Mouse (Mus musculus) kidney, embryonic 15.5 days (tissue): ENCODE results near the gene 8030474K03Rik. TPM values are rescaled to one million over a fixed set of nuclear protein-coding genes. Genes with fewer than 3 reads are reported as not detected.

Source experiments
- ATAC-seq: fragments of 200-750 bp; cut with Nextera tagmentation; replicated peaks from 2 replicates; pipeline ENCODE4 v1.8.0; 2017; ENCODE audit warnings: moderate TSS enrichment; ENCODE audit not compliant: low FRiP score
- H3K27ac ChIP-seq: fragments of 300-500 bp; sonication (generic); 2 replicates; pipeline ENCODE4 v1.5.1; 2015; ENCODE audit warnings: mild to moderate bottlenecking, inconsistent platforms
- H3K27me3 ChIP-seq: fragments of 300-500 bp; sonication (generic); 2 replicates; pipeline ENCODE4 v1.6.1; 2015; ENCODE audit warnings: inconsistent platforms
- H3K36me3 ChIP-seq: fragments of 300-500 bp; sonication (generic); 2 replicates; pipeline ENCODE4 v1.6.1; 2015; ENCODE audit warnings: inconsistent platforms
- H3K4me1 ChIP-seq: fragments of 300-500 bp; sonication (generic); 2 replicates; pipeline ENCODE4 v1.6.1; 2015; ENCODE audit warnings: inconsistent platforms
- H3K4me2 ChIP-seq: fragments of 300-500 bp; sonication (generic); 2 replicates; pipeline ENCODE4 v1.6.1; 2015; ENCODE audit warnings: moderate library complexity, mild to moderate bottlenecking, inconsistent platforms
- H3K4me3 ChIP-seq: fragments of 300-500 bp; sonication (generic); replicated peaks from 2 replicates; pipeline ENCODE4 v1.5.1; 2015; ENCODE audit warnings: mild to moderate bottlenecking, inconsistent platforms
- H3K9ac ChIP-seq: fragments of 300-500 bp; sonication (generic); 2 replicates; pipeline ENCODE4 v1.6.1; 2015; ENCODE audit warnings: mild to moderate bottlenecking, inconsistent platforms
- H3K9me3 ChIP-seq: fragments of 300-500 bp; sonication (generic); replicated peaks from 2 replicates; pipeline ENCODE4 v1.6.1; 2016; ENCODE audit warnings: inconsistent platforms
- WGBS: fragments of 180-500 bp; shearing (Covaris S2); methylation state at CpG from one replicate; pipeline ENCODE4 v1.1.7; 2015; ENCODE audit warnings: mixed read lengths; 5-methylcytosine and 5-hydroxymethylcytosine counted together
- polyA plus RNA-seq: library from polyadenylated mRNA; unstranded; fragments of >200 nt; fragmentation: Nextera tagmentation; extraction: Ambion mirVana; gene quantifications from 2 replicates; pipeline ENCODE4 v1.2.1, GENCODE M21; 2015

Gene 8030474K03Rik
- 0.36 TPM in 2 replicates for polyA plus RNA-seq

DNA sequence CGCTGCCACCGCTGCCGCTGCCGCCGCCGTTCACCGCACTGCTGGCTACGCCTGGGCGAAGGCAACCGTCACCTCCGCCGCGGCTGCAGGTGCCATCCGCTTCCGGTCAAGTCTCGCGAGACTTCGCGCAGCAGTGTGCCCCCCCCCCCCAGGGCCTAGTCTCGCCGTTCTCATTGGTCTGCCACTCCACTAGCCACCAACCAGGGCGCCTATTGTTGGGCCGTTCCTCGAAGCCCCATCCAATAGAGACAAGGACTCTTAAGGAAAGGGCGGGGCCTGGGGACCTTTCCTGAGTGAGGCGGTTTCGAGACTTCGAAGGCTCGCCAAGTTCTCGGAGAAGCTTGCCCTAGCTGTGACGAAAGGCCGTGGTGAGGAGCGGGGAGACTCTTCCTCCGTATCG lies at the start of gene 8030474K03Rik, which contains the start of gene Gm4779:
Gene 8030474K03Rik, plus strand, starts transcription at position 315 of the 400 bp plus-strand sequence.
Gene Gm4779, minus strand, starts transcription at position 82 of the 400 bp plus-strand sequence.
- Histone ChIP-seq H3K27ac (no peak within 1 kb of the TSS), H3K9me3 (no peaks in the 10 kb centered on the region; the same call in 1 of the 2 replicates), H3K27me3 (peaks cover 5% of the 10 kb centered on the region; the same call in 1 of the 2 replicates), H3K4me1 (no peaks in the 10 kb centered on the region), H3K36me3 (no peaks in the 10 kb centered on the region), H3K4me3 (no peak within 1 kb of the TSS), H3K9ac (no peak within 1 kb of the TSS), H3K4me2 (no peak within 1 kb of the TSS)
- WGBS: 94% methylated on average over 33 of the region's 35 CpGs
- no peak for ATAC-seq

- ATAC-seq: no peak
- Histone ChIP-seq H3K9me3 (no peaks in the 10 kb centered on the region), H3K4me2 (no peak overlapping the region), H3K27me3 (peaks cover 24% of the 10 kb centered on the region), H3K9ac (no peak overlapping the region), H3K36me3 (no peaks in the 10 kb centered on the region), H3K27ac (no peak overlapping the region), H3K4me3 (no peak overlapping the region), H3K4me1 (no peaks in the 10 kb centered on the region)
- 71% methylated on average over 4 of the region's 4 CpGs for WGBS
Measured at GRCm38 (mm10) chrX:101750144-101750543, 44.3 kb upstream of the 8030474K03Rik start.

DNA sequence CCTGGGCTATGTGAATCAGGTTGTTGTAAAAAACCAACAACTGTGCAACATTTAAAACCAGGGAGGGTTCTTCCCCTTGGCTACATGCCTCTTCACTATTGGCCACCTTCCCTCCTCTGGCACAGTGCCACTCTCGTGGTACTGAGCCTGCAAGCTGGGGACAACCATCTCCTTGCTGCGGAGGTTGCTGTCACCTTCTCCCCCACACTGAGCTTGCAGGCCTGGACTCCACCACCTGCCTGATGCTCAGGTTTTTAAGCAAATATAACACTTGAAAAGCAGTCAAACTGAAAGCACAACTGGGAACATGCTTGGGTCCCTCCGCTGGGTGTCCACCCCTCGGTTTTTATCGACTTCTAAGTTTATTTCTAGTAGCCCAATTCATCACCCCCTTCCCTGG lies 40.0 kb upstream of the 8030474K03Rik start:
- H3K27me3 ChIP-seq: peaks cover 28% of the 10 kb centered on the region
- H3K4me3 ChIP-seq: no peak overlapping the region
- H3K4me1 ChIP-seq: no peaks in the 10 kb centered on the region
- H3K27ac ChIP-seq: no peak overlapping the region
- no peak overlapping the region for H3K9ac ChIP-seq
- WGBS: 65% methylated on average over 5 of the region's 5 CpGs
- no peak for ATAC-seq
- H3K4me2 ChIP-seq: no peak overlapping the region
- H3K36me3 ChIP-seq: no peaks in the 10 kb centered on the region
- no peaks in the 10 kb centered on the region for H3K9me3 ChIP-seq

- Histone ChIP-seq H3K36me3 (no peaks in the 10 kb centered on the region), H3K4me1 (no peaks in the 10 kb centered on the region), H3K27ac (no peak overlapping the region), H3K9me3 (no peaks in the 10 kb centered on the region), H3K9ac (no peak overlapping the region), H3K4me2 (no peak overlapping the region), H3K4me3 (no peak overlapping the region), H3K27me3 (peaks cover 25% of the 10 kb centered on the region; the same call in 1 of the 2 replicates)
- WGBS: 87% methylated on average over 5 of the region's 5 CpGs
- no peak for ATAC-seq
Measured at GRCm38 (mm10) chrX:101764621-101765020, 29.8 kb upstream of the 8030474K03Rik start.

DNA sequence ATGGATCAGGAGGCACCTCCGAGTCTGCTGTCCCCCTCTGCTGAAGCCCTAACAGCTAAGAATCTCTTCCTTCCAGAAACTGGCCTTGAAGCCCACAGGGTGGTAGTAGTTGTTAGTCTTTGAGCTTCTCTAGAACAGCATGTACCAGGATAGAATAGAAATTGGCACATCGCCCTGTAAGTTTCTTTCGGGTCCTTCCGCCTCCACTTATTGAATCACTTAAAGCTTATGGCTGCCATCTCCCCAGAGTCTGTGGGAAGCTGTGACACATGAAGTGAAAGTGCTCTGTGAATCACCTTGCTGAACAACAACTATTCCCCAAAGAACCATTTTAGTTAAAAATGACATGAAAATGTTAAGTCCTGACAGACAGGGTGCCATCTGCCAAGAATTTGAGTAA lies 29.3 kb upstream of the 8030474K03Rik start:
- no peak overlapping the region for H3K27ac ChIP-seq
- no peaks in the 10 kb centered on the region for H3K9me3 ChIP-seq
- peaks cover 22% of the 10 kb centered on the region for H3K27me3 ChIP-seq
- no peak overlapping the region for H3K9ac ChIP-seq
- WGBS: 82% methylated on average over 4 of the region's 4 CpGs
- H3K4me2 ChIP-seq: no peak overlapping the region
- no peak overlapping the region for H3K4me3 ChIP-seq
- no peaks in the 10 kb centered on the region for H3K36me3 ChIP-seq
- ATAC-seq: no peak
- H3K4me1 ChIP-seq: no peaks in the 10 kb centered on the region

GRCm38 (mm10) chrX:101767280-101767679 lies 27.2 kb upstream of the 8030474K03Rik start:
- no peak overlapping the region for H3K27ac ChIP-seq
- H3K4me3 ChIP-seq: no peak overlapping the region
- 71% methylated on average over 7 of the region's 7 CpGs for WGBS
- no peaks in the 10 kb centered on the region for H3K9me3 ChIP-seq
- peaks cover 27% of the 10 kb centered on the region for H3K27me3 ChIP-seq
- ATAC-seq: no peak
- H3K4me2 ChIP-seq: no peak overlapping the region
- H3K36me3 ChIP-seq: no peaks in the 10 kb centered on the region
- no peaks in the 10 kb centered on the region for H3K4me1 ChIP-seq
- no peak overlapping the region for H3K9ac ChIP-seq

- H3K4me1 ChIP-seq: no peaks in the 10 kb centered on the region
- no peaks in the 10 kb centered on the region for H3K36me3 ChIP-seq
- no peak for ATAC-seq
- no peaks in the 10 kb centered on the region for H3K9me3 ChIP-seq
- no peak overlapping the region for H3K4me3 ChIP-seq
- H3K27ac ChIP-seq: no peak overlapping the region
- WGBS: 67% methylated on average over 2 of the region's 2 CpGs
- no peak overlapping the region for H3K4me2 ChIP-seq
- H3K9ac ChIP-seq: no peak overlapping the region
- H3K27me3 ChIP-seq: peaks cover 39% of the 10 kb centered on the region
Measured at GRCm38 (mm10) chrX:101769478-101769877, 25.0 kb upstream of the 8030474K03Rik start.

GRCm38 (mm10) chrX:101770307-101770706 lies 24.1 kb upstream of the 8030474K03Rik start:
- H3K4me2 ChIP-seq: no peak overlapping the region
- WGBS: 46% methylated on average over 3 of the region's 3 CpGs
- no peak overlapping the region for H3K4me3 ChIP-seq
- H3K27me3 ChIP-seq: peaks cover 39% of the 10 kb centered on the region
- ATAC-seq: no peak
- H3K27ac ChIP-seq: no peak overlapping the region
- no peaks in the 10 kb centered on the region for H3K9me3 ChIP-seq
- H3K36me3 ChIP-seq: no peaks in the 10 kb centered on the region
- H3K4me1 ChIP-seq: no peaks in the 10 kb centered on the region
- no peak overlapping the region for H3K9ac ChIP-seq

GRCm38 (mm10) chrX:101772035-101772434 lies 22.4 kb upstream of the 8030474K03Rik start:
- Histone ChIP-seq H3K27me3 (peaks cover 32% of the 10 kb centered on the region), H3K36me3 (no peaks in the 10 kb centered on the region), H3K4me3 (no peak overlapping the region), H3K9ac (no peak overlapping the region), H3K4me1 (no peaks in the 10 kb centered on the region), H3K27ac (no peak overlapping the region), H3K4me2 (no peak overlapping the region), H3K9me3 (no peaks in the 10 kb centered on the region)
- WGBS: 45% methylated on average over 5 of the region's 5 CpGs
- ATAC-seq: no peak

DNA sequence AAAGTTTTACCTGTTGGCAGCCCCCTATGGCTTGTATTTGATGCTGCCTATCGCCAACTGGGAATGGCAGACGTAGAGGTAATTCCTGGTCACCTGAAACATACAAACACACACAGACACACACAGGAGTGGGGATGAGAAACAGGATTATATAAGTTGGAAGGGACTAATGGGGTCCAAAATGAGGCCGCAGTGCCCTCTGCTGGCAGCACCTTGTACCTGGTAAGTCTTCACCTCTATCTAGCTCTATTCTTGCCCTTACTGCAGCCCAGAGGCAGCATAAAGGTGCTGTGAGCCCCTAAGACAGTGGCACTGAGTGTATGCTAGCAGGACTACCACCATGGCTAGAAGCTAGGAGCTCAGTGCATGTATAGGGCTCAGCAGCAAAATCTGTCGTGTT lies 2.9 kb upstream of the 8030474K03Rik start:
- no peaks in the 10 kb centered on the region for H3K4me1 ChIP-seq
- no peaks in the 10 kb centered on the region for H3K36me3 ChIP-seq
- H3K4me3 ChIP-seq: no peak overlapping the region
- no peak overlapping the region for H3K27ac ChIP-seq
- 44% methylated on average over 4 of the region's 4 CpGs for WGBS
- H3K9me3 ChIP-seq: no peaks in the 10 kb centered on the region; the same call in 1 of the 2 replicates
- H3K9ac ChIP-seq: no peak overlapping the region
- peaks cover 10% of the 10 kb centered on the region; the same call in 1 of the 2 replicates for H3K27me3 ChIP-seq
- ATAC-seq: no peak; the same call in 1 of the 2 replicates
- no peak overlapping the region for H3K4me2 ChIP-seq

- Histone ChIP-seq H3K36me3 (no peaks in the 10 kb centered on the region), H3K4me2 (no peak overlapping the region), H3K9ac (no peak overlapping the region), H3K9me3 (no peaks in the 10 kb centered on the region), H3K4me1 (no peaks in the 10 kb centered on the region), H3K27ac (no peak overlapping the region), H3K27me3 (peaks cover 34% of the 10 kb centered on the region), H3K4me3 (no peak overlapping the region)
- WGBS: 42% methylated on average over 2 of the region's 2 CpGs
- ATAC-seq: no peak
Measured at GRCm38 (mm10) chrX:101805512-101805911, 11.1 kb downstream of the 8030474K03Rik start.

DNA sequence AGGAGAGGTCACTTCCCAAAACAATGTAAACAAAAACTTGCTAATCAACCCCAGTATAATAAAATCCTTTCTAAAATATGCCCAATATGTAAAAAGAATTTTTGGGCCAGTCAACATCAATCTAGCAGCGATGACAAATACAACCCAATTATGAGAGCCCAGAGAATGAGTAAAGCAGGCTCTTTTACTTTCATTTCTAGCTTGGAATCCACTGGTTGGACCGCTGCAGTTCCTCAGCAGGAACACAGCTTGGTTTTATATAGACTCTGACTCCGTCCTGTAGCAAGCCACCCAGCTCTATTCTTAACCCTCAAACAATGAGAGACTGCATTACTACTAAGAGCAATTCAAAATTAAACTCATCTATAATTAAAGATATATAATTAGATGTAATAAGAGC lies 17.3 kb downstream of the 8030474K03Rik start:
- no peaks in the 10 kb centered on the region for H3K36me3 ChIP-seq
- no peaks in the 10 kb centered on the region for H3K4me1 ChIP-seq
- no peak overlapping the region for H3K27ac ChIP-seq
- H3K9me3 ChIP-seq: no peaks in the 10 kb centered on the region
- peaks cover 44% of the 10 kb centered on the region for H3K27me3 ChIP-seq
- H3K4me2 ChIP-seq: no peak overlapping the region
- no peak overlapping the region for H3K9ac ChIP-seq
- H3K4me3 ChIP-seq: no peak overlapping the region
- 72% methylated on average over 3 of the region's 3 CpGs for WGBS
- no peak for ATAC-seq

DNA sequence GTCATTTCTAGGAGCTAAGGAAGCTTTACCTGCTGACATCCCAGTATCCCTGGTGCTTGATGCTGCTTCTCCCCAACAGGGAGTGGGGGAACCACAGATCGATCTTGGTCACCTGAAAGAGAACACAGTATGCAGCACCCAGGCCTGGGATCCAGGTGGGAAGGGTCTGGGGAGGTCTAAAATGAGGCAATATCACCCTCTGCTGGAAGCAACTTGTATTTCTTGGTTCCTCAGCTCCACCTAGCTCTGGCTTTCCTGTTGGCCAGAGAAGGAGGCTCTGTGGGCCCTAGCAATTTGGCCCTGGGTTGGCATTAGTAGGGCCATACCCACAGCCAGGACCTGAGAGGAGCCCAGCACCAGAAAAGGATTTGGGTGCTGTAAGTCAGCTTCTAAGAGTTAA lies 24.7 kb downstream of the 8030474K03Rik start:
- 50% methylated on average over 1 of the region's 1 CpGs for WGBS
- H3K4me2 ChIP-seq: no peak overlapping the region
- no peak for ATAC-seq

More for the DNA sequence above, 24.7 kb downstream of the 8030474K03Rik start:
- no peaks in the 10 kb centered on the region for H3K4me1 ChIP-seq
- H3K36me3 ChIP-seq: no peaks in the 10 kb centered on the region
- no peak overlapping the region for H3K4me3 ChIP-seq
- H3K9me3 ChIP-seq: no peaks in the 10 kb centered on the region
- H3K9ac ChIP-seq: no peak overlapping the region
- H3K27me3 ChIP-seq: peaks cover 41% of the 10 kb centered on the region
- no peak overlapping the region for H3K27ac ChIP-seq
